Mouse (Mus musculus): ENCODE measurements around the gene Fsd2.
A peak's percentile ranks its signal among the peaks of the same experiment; 100 is the strongest.

The Fsd2 gene

GRCm38 (mm10) chr7:81566892-81567291, at the start of gene Fsd2:
TSS of gene Fsd2 (minus strand) at chr7:81566944.
- no peak for DNase-seq

- DNase-seq: no peak
Measured at GRCm38 (mm10) chr7:81615031-81615430, 48.3 kb upstream of the Fsd2 start.

GRCm38 (mm10) chr7:81612856-81613635, 46.3 kb upstream of the Fsd2 start:
- DNase-seq: no peak

- DNase-seq: peak in 1 of 2 experiments; percentile 21
Measured at GRCm38 (mm10) chr7:81610125-81610524, 43.4 kb upstream of the Fsd2 start.

- DNase-seq: no peak
Measured at GRCm38 (mm10) chr7:81606452-81606851, 39.7 kb upstream of the Fsd2 start.

- DNase-seq: no peak
Measured at GRCm38 (mm10) chr7:81605489-81605888, 38.7 kb upstream of the Fsd2 start.

GRCm38 (mm10) chr7:81604991-81605390, 38.2 kb upstream of the Fsd2 start:
- DNase-seq: no peak

- no peak for DNase-seq
Measured at GRCm38 (mm10) chr7:81599379-81600280, 32.9 kb upstream of the Fsd2 start.

- DNase-seq: no peak
Measured at GRCm38 (mm10) chr7:81597660-81598059, 30.9 kb upstream of the Fsd2 start.

GRCm38 (mm10) chr7:81596086-81596485, 29.3 kb upstream of the Fsd2 start:
- no peak for DNase-seq

GRCm38 (mm10) chr7:81595056-81595455, 28.3 kb upstream of the Fsd2 start:
- no peak for DNase-seq

GRCm38 (mm10) chr7:81593387-81593786, 26.6 kb upstream of the Fsd2 start:
- DNase-seq: no peak

- no peak for DNase-seq
Measured at GRCm38 (mm10) chr7:81592686-81593085, 25.9 kb upstream of the Fsd2 start.

- DNase-seq: no peak
Measured at GRCm38 (mm10) chr7:81587238-81587637, 20.5 kb upstream of the Fsd2 start.

- DNase-seq: no peak
Measured at GRCm38 (mm10) chr7:81585326-81585725, 18.6 kb upstream of the Fsd2 start.

- no peak for DNase-seq
Measured at GRCm38 (mm10) chr7:81583512-81583911, 16.8 kb upstream of the Fsd2 start.

- DNase-seq: no peak
Measured at GRCm38 (mm10) chr7:81579312-81579711, 12.6 kb upstream of the Fsd2 start.

GRCm38 (mm10) chr7:81578413-81578812, 11.7 kb upstream of the Fsd2 start:
- DNase-seq: no peak

- DNase-seq: no peak
Measured at GRCm38 (mm10) chr7:81577872-81578271, 11.1 kb upstream of the Fsd2 start.

- no peak for DNase-seq
Measured at GRCm38 (mm10) chr7:81575606-81576005, 8.9 kb upstream of the Fsd2 start.

- DNase-seq: no peak
Measured at GRCm38 (mm10) chr7:81573821-81574220, 7.1 kb upstream of the Fsd2 start.

- peak in 1 of 2 experiments; percentile 32 for DNase-seq
Measured at GRCm38 (mm10) chr7:81573397-81573796, 6.7 kb upstream of the Fsd2 start.

- DNase-seq: no peak
Measured at GRCm38 (mm10) chr7:81572610-81573268, 6.0 kb upstream of the Fsd2 start.

All from cerebellum, postnatal 36 days (tissue).